Mouse (Mus musculus) liver, embryonic 14.5 days (tissue): ENCODE results near the gene Man2a1. TPM values are rescaled to one million over a fixed set of nuclear protein-coding genes. Genes with fewer than 3 reads are reported as not detected.

Experiments
- ATAC-seq: fragments of 200-750 bp; cut with Nextera tagmentation; 2 replicates; pipeline ENCODE4 v1.8.0; 2017; ENCODE audit warnings: moderate number of reproducible peaks, mild to moderate bottlenecking, moderate library complexity; ENCODE audit not compliant: insufficient read depth
- DNase-seq, 3 experiments: peaks; one replicate each; pipeline ENCODE4 v3.0.0-alpha.2; 2012 to 2013; ENCODE audit warnings: low read depth in 3 of 3, low spot score in 3 of 3
- H3K27ac ChIP-seq: fragments of 300-500 bp; sonication (generic); 2 replicates; pipeline ENCODE4 v1.5.1; 2014; ENCODE audit warnings: moderate library complexity, mild to moderate bottlenecking, control low read depth, inconsistent platforms
- H3K27me3 ChIP-seq: fragments of 300-500 bp; sonication (generic); 2 replicates; pipeline ENCODE4 v1.6.1; 2014; ENCODE audit warnings: mild to moderate bottlenecking, low read length, moderate library complexity; ENCODE audit not compliant: control insufficient read depth, insufficient read depth
- H3K36me3 ChIP-seq: fragments of 300-500 bp; sonication (generic); replicated peaks from 2 replicates; pipeline ENCODE4 v1.6.1; 2014; ENCODE audit warnings: low read depth; ENCODE audit not compliant: control insufficient read depth, insufficient read depth
- H3K4me1 ChIP-seq, 2 experiments: fragments of 200-500 bp in 1 of 2; fragments of 300-500 bp in 1 of 2; sonication (generic) in 1 of 2; replicated peaks; 2 replicates each; pipeline ENCODE4 v1.6.1; 2012 to 2014; ENCODE audit warnings: antibody characterized with exemption in 1 of 2, inconsistent platforms in 1 of 2, low read length in 1 of 2; ENCODE audit not compliant: control insufficient read depth in 2 of 2, insufficient read depth in 2 of 2
- H3K4me2 ChIP-seq: fragments of 300-500 bp; sonication (generic); 2 replicates; pipeline ENCODE4 v1.6.1; 2014; ENCODE audit warnings: low read depth, mild to moderate bottlenecking, control low read depth, moderate library complexity
- H3K4me3 ChIP-seq, 2 experiments: fragments of 200-500 bp in 1 of 2; fragments of 300-500 bp in 1 of 2; sonication (generic) in 1 of 2; 2 replicates each; pipeline ENCODE4 v1.5.1; 2012 to 2014; ENCODE audit warnings: low read depth in 2 of 2, low read length in 2 of 2, mild to moderate bottlenecking in 2 of 2, control low read depth in 1 of 2, inconsistent platforms in 1 of 2, moderate library complexity in 1 of 2; ENCODE audit not compliant: insufficient read depth in 1 of 2
- H3K9ac ChIP-seq: fragments of 300-500 bp; sonication (generic); replicated peaks from 2 replicates; pipeline ENCODE4 v1.6.1; 2014; ENCODE audit warnings: mild to moderate bottlenecking, control low read depth, moderate library complexity
- H3K9me3 ChIP-seq: fragments of 300-500 bp; sonication (generic); 2 replicates; pipeline ENCODE4 v1.6.1; 2016; ENCODE audit warnings: low read length, mixed read lengths; ENCODE audit not compliant: control insufficient read depth
- CTCF ChIP-seq: IDR thresholded peaks from 2 replicates; pipeline ENCODE4 v1.5.1; 2016; ENCODE audit warnings: antibody characterized with exemption, low read depth, control low read depth
- EP300 ChIP-seq: IDR thresholded peaks from 2 replicates; pipeline ENCODE4 v1.6.1; 2016; ENCODE audit warnings: antibody characterized with exemption, low read depth
- WGBS: fragments of 180-500 bp; shearing (Covaris S2); extraction: QIAGEN DNeasy Blood & Tissue Kit; methylation state at CpG from one replicate; pipeline ENCODE4 v1.1.7; 2014; ENCODE audit not compliant: insufficient replicate concordance; 5-methylcytosine and 5-hydroxymethylcytosine counted together
- polyA plus RNA-seq, 2 experiments: library from polyadenylated mRNA; depleted of rRNA in 1 of 2; stranded (reverse) in 1 of 2; unstranded in 1 of 2; fragments of >200 nt; fragmentation: Nextera tagmentation in 1 of 2; extraction: Ambion mirVana in 1 of 2; gene quantifications; 2 replicates each; pipeline versions ENCODE4 v1.2.1 to v1.2.3; 2012 to 2014

Gene Man2a1
- polyA plus RNA-seq, 2 experiments = 3.2 to 9.1 TPM

GRCm38 (mm10) chr17:64608228-64608627 is 7.7 kb downstream of the Man2a1 start:
- Histone ChIP-seq H3K4me1 (peaks cover 13 to 15% of the 10 kb centered on the region in 2 experiments), H3K4me3 (no peak overlapping the region), H3K27me3 (no peaks in the 10 kb centered on the region), H3K36me3 (no peaks in the 10 kb centered on the region), H3K9me3 (no peaks in the 10 kb centered on the region), H3K9ac (no peak overlapping the region), H3K27ac (no peak overlapping the region), H3K4me2 (no peak overlapping the region)
- ATAC-seq (no peak), DNase-seq (no peak)
- TF ChIP-seq CTCF (no peak), EP300 (no peak)
- 69% methylated on average over 6 of the region's 6 CpGs for WGBS

GRCm38 (mm10) chr17:64608923-64609598 is 8.5 kb downstream of the Man2a1 start:
- no peak overlapping the region for H3K27ac ChIP-seq
- no peak for DNase-seq
- ATAC-seq = no peak

GRCm38 (mm10) chr17:64609741-64610140 is 9.2 kb downstream of the Man2a1 start:
- TF ChIP-seq EP300 (no peak), CTCF (no peak)
- ATAC-seq (no peak), DNase-seq (no peak)
- H3K4me1 ChIP-seq = peaks cover 9 to 13% of the 10 kb centered on the region in 2 experiments
- no peak overlapping the region for H3K4me3 ChIP-seq
- H3K27me3 ChIP-seq = no peaks in the 10 kb centered on the region
- H3K9me3 ChIP-seq = no peaks in the 10 kb centered on the region
- H3K4me2 ChIP-seq = no peak overlapping the region
- no peaks in the 10 kb centered on the region for H3K36me3 ChIP-seq
- H3K9ac ChIP-seq = no peak overlapping the region
- WGBS = 58% methylated on average over 3 of the region's 3 CpGs
- no peak overlapping the region for H3K27ac ChIP-seq

More at GRCm38 (mm10) chr17:64608923-64609598, 8.5 kb downstream of the Man2a1 start:
- Histone ChIP-seq H3K4me3 (no peak overlapping the region), H3K4me1 (peaks cover 10 to 13% of the 10 kb centered on the region in 2 experiments), H3K4me2 (no peak overlapping the region), H3K36me3 (no peaks in the 10 kb centered on the region), H3K9me3 (no peaks in the 10 kb centered on the region), H3K9ac (no peak overlapping the region), H3K27me3 (no peaks in the 10 kb centered on the region)
- TF ChIP-seq CTCF (no peak), EP300 (no peak)
- WGBS = 42% methylated on average over 6 of the region's 6 CpGs

- Histone ChIP-seq H3K36me3 (no peaks in the 10 kb centered on the region), H3K9ac (no peak overlapping the region), H3K9me3 (no peaks in the 10 kb centered on the region), H3K27me3 (no peaks in the 10 kb centered on the region), H3K27ac (no peak overlapping the region), H3K4me3 (no peak overlapping the region), H3K4me1 (peaks cover under 1 to 10% of the 10 kb centered on the region in 2 experiments; a peak in 3 of 4 replicates), H3K4me2 (no peak overlapping the region)
- no peak for TF ChIP-seq EP300
- no peak for TF ChIP-seq CTCF
- DNase-seq = no peak
- 72% methylated on average over 5 of the region's 5 CpGs for WGBS
- no peak for ATAC-seq
Measured at GRCm38 (mm10) chr17:64611426-64611825, 10.9 kb downstream of the Man2a1 start.

- Histone ChIP-seq H3K4me1 (peaks cover 0 to 15% of the 10 kb centered on the region in 2 experiments; a peak in 1 of 4 replicates), H3K36me3 (no peaks in the 10 kb centered on the region), H3K4me2 (no peak overlapping the region), H3K27me3 (no peaks in the 10 kb centered on the region), H3K9ac (no peak overlapping the region), H3K4me3 (no peak overlapping the region), H3K9me3 (no peaks in the 10 kb centered on the region), H3K27ac (no peak overlapping the region)
- ATAC-seq = no peak
- TF ChIP-seq EP300 (no peak), CTCF (no peak)
- 84% methylated on average over 16 of the region's 16 CpGs for WGBS
- DNase-seq = no peak
Measured at GRCm38 (mm10) chr17:64612135-64612885, 11.8 kb downstream of the Man2a1 start.
